Mouse (Mus musculus) limb, embryonic 15.5 days (tissue): ENCODE data around the gene Trim46. TPM values are rescaled to one million over a fixed set of nuclear protein-coding genes. Genes with fewer than 3 reads are reported as not detected.

Source experiments
- ATAC-seq: fragments of 200-750 bp; cut with Nextera tagmentation; 2 replicates; pipeline ENCODE4 v1.8.0; 2017; ENCODE audit warnings: low read depth, moderate TSS enrichment; ENCODE audit not compliant: insufficient number of reproducible peaks, low FRiP score, low TSS enrichment
- H3K27ac ChIP-seq: fragments of 300-500 bp; sonication (generic); 2 replicates; pipeline ENCODE4 v1.5.1; 2015; ENCODE audit warnings: moderate library complexity, mild to moderate bottlenecking, inconsistent platforms
- H3K27me3 ChIP-seq: fragments of 300-500 bp; sonication (generic); 2 replicates; pipeline ENCODE4 v1.6.1; 2015; ENCODE audit warnings: inconsistent platforms
- H3K36me3 ChIP-seq: fragments of 300-500 bp; sonication (generic); 2 replicates; pipeline ENCODE4 v1.6.1; 2015; ENCODE audit warnings: inconsistent platforms
- H3K4me1 ChIP-seq: fragments of 300-500 bp; sonication (generic); 2 replicates; pipeline ENCODE4 v1.6.1; 2015; ENCODE audit warnings: inconsistent platforms
- H3K4me2 ChIP-seq: fragments of 300-500 bp; sonication (generic); 2 replicates; pipeline ENCODE4 v1.6.1; 2015; ENCODE audit warnings: mild to moderate bottlenecking, inconsistent platforms
- H3K4me3 ChIP-seq: fragments of 300-500 bp; sonication (generic); 2 replicates; pipeline ENCODE4 v1.5.1; 2015; ENCODE audit warnings: mild to moderate bottlenecking, inconsistent platforms
- H3K9ac ChIP-seq: fragments of 300-500 bp; sonication (generic); 2 replicates; pipeline ENCODE4 v1.6.1; 2015; ENCODE audit warnings: inconsistent platforms
- H3K9me3 ChIP-seq: fragments of 300-500 bp; sonication (generic); 2 replicates; pipeline ENCODE4 v1.6.1; 2016; ENCODE audit warnings: inconsistent platforms
- WGBS: fragments of 180-500 bp; shearing (Covaris S2); methylation state at CpG from one replicate; pipeline ENCODE4 v1.1.7; 2015; 5-methylcytosine and 5-hydroxymethylcytosine counted together
- polyA plus RNA-seq: library from polyadenylated mRNA; unstranded; fragments of >200 nt; fragmentation: Nextera tagmentation; extraction: Ambion mirVana; gene quantifications from 2 replicates; pipeline ENCODE4 v1.2.1, GENCODE M21; 2015

Trim46 gene
- 4.0 and 4.7 TPM in 2 replicates for polyA plus RNA-seq

DNA sequence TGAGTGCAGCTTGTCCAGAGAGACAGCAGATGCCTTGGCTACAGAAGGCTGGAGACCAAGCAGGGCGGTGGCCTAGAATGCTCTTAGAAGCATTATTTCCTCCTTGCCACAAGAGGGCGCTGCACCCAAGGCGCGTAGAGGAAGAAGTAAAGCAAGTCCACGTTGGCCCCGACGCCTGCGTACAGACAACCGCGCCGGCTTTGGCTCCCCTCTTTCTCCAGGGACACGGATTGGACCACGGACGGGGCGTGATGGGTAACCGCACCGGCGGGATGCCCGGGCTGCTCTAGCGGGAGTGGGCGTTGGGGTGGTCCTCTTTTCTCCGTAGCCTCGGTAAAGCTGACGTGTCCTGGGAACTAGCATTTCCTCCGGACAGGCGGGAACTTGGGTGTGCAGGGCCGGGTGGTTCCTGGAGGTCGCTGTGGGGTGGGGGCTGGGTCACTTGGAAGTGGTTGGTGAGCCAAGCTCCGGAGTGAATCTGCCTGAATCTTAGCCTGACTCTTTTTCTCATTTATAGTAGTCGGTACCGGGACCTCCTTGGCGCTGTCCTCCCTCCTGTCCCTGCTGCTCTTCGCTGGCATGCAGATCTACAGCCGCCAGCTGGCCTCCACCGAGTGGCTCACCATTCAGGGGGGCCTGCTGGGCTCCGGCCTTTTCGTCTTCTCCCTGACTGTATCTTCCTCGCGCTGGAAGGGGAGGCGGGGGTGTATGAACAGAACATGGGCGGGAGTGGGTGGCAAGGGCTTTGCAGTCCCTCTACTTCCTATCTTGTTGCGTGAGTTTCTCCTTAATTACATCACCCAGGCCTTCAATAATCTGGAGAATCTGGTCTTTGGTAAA lies at the start of gene Trim46:
Trim46 (minus strand) TSS at position 49 of the 840 bp plus-strand sequence.
- peak within 1 kb of the TSS; percentile 70 for H3K9ac ChIP-seq
- H3K4me2 ChIP-seq: peak within 1 kb of the TSS; percentile 82
- peaks cover 25% of the 10 kb centered on the region for H3K36me3 ChIP-seq
- WGBS: under 1% methylated on average over 42 of the region's 42 CpGs
- H3K4me3 ChIP-seq: peak within 1 kb of the TSS; percentile 83
- peak within 1 kb of the TSS; percentile 86 for H3K27ac ChIP-seq
- ATAC-seq: peak; percentile 79
- no peaks in the 10 kb centered on the region for H3K9me3 ChIP-seq
- no peaks in the 10 kb centered on the region for H3K27me3 ChIP-seq
- H3K4me1 ChIP-seq: peaks cover 50% of the 10 kb centered on the region

DNA sequence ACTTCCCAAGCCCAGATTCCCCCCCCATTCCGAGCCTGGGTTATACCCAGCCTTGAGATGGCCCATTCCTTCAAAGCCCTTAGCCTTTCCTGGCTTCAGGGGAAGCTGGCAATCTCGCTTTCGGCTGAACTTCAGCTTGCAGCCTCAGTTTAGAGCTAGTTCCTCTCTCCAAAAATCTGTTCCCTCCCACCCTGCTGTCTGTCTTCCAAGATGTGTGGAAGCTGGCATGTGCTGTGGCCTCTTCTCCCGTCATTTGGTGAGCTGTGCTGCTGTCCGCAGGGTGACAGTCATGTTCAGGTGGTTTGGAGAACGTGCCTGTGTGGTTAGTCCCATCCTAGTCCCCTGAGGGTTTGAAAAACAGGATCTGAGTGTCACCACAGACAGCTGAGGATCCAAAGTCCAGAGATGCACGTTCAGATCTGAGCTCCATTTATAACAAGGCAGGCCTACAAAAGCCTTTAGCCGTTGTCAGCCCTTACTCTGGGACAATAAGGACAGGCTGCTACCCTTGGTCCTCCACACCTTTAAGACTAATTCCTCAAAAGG lies 49.6 kb upstream of the Trim46 start:
- no peaks in the 10 kb centered on the region for H3K36me3 ChIP-seq
- H3K4me3 ChIP-seq: no peak overlapping the region
- WGBS: 75% methylated on average over 8 of the region's 8 CpGs
- no peak overlapping the region for H3K9ac ChIP-seq
- H3K4me1 ChIP-seq: peaks cover 20% of the 10 kb centered on the region
- H3K27me3 ChIP-seq: no peaks in the 10 kb centered on the region
- no peaks in the 10 kb centered on the region for H3K9me3 ChIP-seq
- H3K27ac ChIP-seq: no peak overlapping the region
- H3K4me2 ChIP-seq: no peak overlapping the region
- no peak for ATAC-seq

DNA sequence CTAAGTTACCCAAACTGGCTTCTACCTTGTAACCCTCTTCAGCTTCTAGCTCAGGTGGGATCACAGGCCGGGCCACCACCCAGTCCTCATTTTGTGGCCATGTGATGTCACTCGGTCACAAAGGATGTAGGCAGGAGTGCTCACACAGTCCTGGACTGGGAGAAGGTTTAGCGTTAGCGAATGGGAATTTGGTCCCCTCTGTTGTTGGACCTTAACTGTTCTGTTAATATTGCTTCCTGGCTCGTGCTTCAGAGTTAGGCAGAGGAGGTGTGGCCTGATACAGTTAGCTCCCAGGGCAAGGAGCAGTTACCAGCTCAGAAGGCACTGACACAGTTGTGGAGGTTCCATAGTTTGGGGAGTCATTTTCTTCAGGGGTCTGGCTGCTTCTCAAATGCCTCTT lies 48.1 kb upstream of the Trim46 start:
- no peaks in the 10 kb centered on the region for H3K9me3 ChIP-seq
- H3K4me2 ChIP-seq: no peak overlapping the region
- no peak overlapping the region for H3K9ac ChIP-seq
- ATAC-seq: no peak
- peaks cover 10% of the 10 kb centered on the region; the same call in 1 of the 2 replicates for H3K4me1 ChIP-seq
- no peak overlapping the region for H3K4me3 ChIP-seq
- no peak overlapping the region for H3K27ac ChIP-seq
- H3K27me3 ChIP-seq: no peaks in the 10 kb centered on the region
- no peaks in the 10 kb centered on the region for H3K36me3 ChIP-seq
- WGBS: 65% methylated on average over 5 of the region's 5 CpGs

DNA sequence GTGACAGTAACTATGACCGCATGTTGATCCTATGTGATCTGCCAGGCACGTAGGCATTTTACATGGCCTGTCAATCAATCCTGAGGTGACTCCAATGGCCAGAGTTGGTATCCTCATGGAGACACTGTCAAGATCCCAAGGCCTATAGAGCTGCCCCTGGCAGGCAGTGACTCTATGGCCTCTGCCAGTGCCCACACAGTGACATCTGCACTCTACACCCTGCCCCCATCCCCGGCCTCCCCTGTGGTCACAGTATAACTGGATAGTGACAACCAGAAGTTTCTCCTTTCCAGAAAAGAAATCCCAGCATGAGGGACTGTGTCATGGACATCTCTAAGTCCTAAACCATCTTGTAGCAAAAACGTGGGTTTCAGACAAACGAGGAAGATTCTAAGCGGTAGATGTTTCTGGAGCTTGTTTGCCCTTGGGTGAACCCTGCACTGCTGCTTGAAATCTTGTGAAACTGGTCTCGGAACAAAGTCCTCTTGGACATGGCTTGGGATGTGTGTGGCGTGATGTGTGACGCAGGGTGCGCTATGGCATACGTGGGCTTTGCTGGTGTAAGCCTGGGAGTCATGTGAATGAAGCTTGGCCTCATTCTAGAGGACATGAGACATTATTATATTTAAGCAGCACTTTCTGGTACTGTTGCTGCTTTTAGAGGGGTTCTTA lies 47.3 kb upstream of the Trim46 start:
- H3K36me3 ChIP-seq: no peaks in the 10 kb centered on the region
- no peak for ATAC-seq
- H3K4me2 ChIP-seq: no peak overlapping the region
- no peaks in the 10 kb centered on the region for H3K27me3 ChIP-seq
- H3K9me3 ChIP-seq: no peaks in the 10 kb centered on the region
- WGBS: 90% methylated on average over 11 of the region's 11 CpGs
- H3K4me1 ChIP-seq: peaks cover 8% of the 10 kb centered on the region; the same call in 1 of the 2 replicates
- no peak overlapping the region for H3K4me3 ChIP-seq
- H3K27ac ChIP-seq: no peak overlapping the region
- no peak overlapping the region for H3K9ac ChIP-seq

DNA sequence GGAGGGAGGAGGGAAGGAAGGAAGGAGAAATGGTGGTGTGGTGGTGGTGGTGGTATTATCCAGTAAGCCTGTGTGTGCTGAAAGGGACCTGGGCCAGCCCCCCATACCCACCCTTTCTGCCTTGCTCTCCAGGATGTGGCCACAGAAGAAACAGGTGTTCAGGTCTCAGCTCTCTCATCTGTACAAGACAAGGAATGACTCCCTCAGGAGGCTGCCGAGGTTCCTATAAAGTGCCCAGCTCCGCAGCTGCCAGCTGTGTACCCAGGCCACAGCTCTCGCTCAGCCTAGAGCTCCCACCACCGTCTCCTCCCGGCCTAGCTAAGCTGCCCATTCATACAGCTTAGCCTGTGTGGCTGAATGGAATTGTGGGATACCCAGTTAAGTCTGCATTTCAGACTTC lies 46.2 kb upstream of the Trim46 start:
- H3K4me1 ChIP-seq: peaks cover 17% of the 10 kb centered on the region; the same call in 1 of the 2 replicates
- no peak overlapping the region for H3K27ac ChIP-seq
- no peaks in the 10 kb centered on the region for H3K36me3 ChIP-seq
- no peak overlapping the region for H3K9ac ChIP-seq
- WGBS: 43% methylated on average over 5 of the region's 5 CpGs
- ATAC-seq: no peak
- H3K4me2 ChIP-seq: no peak overlapping the region
- H3K9me3 ChIP-seq: no peaks in the 10 kb centered on the region
- H3K27me3 ChIP-seq: no peaks in the 10 kb centered on the region
- H3K4me3 ChIP-seq: no peak overlapping the region

DNA sequence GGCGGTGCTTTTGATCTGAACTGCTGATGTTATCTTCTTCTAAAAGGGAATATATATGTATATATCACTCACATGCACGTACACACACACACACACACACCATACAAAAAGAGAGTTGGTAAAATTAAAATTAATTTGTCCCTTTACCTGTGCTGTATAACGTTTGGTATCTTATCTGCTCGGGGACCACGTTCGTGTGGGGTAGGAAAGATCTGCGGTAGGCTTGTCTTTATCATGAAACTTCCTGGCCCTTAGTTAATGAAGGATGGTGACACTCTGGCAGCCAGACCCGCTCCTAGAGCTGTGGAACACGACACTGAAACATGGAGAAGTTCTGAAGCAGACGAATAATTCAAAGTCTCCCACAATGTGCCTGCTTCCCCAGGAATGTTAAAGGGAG lies 45.8 kb upstream of the Trim46 start:
- no peak overlapping the region for H3K9ac ChIP-seq
- no peaks in the 10 kb centered on the region for H3K36me3 ChIP-seq
- no peak overlapping the region for H3K27ac ChIP-seq
- 55% methylated on average over 10 of the region's 10 CpGs for WGBS
- no peaks in the 10 kb centered on the region for H3K27me3 ChIP-seq
- H3K9me3 ChIP-seq: no peaks in the 10 kb centered on the region
- H3K4me3 ChIP-seq: no peak overlapping the region
- no peak for ATAC-seq
- H3K4me2 ChIP-seq: no peak overlapping the region
- peaks cover 17% of the 10 kb centered on the region; the same call in 1 of the 2 replicates for H3K4me1 ChIP-seq

DNA sequence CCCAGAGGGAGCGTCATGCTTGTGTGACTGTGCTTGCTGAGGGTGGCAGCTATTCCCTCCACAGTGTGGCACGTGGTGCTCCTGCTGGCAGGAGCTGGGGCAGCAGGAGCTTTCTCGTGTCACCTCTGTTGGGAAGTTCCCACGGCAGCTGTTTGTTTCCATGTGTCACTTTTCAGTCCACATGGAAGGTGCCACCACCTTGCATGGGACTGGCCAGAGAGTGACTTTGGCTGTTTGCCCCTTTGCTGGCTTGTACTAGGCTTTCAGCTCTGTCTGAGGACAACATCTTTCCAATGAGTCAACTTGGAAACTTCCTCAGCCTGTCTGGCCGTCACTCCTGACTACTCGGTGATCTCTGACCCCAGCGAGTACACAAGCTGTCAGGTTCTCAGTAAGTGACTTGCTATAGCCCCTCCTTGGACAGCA lies 42.4 kb upstream of the Trim46 start:
- Histone ChIP-seq H3K9ac (no peak overlapping the region), H3K27ac (no peak overlapping the region), H3K36me3 (no peaks in the 10 kb centered on the region), H3K4me3 (no peak overlapping the region), H3K4me2 (no peak overlapping the region), H3K27me3 (no peaks in the 10 kb centered on the region), H3K9me3 (no peaks in the 10 kb centered on the region), H3K4me1 (peaks cover 17% of the 10 kb centered on the region; the same call in 1 of the 2 replicates)
- ATAC-seq: no peak
- WGBS: 47% methylated on average over 7 of the region's 7 CpGs

DNA sequence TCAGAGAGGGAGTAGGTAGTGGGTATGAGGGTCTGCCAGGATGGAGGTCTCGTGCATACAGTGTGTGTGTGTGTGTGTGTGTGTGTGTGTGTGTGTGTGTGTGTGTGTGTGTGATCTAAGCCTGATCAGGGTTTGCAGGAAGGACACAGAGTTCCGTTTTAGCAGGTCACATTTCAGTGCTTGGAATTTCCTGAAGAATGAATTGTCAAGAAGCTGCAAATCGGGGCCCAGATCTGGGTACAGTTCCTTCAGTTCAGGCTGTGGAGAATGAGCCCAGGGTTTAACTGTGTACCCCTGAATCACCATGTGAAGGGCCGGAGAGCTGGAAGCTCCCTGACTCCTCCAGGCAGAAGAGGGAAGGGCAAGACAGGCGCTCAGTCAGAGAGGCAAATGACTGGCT lies 41.2 kb upstream of the Trim46 start:
- Histone ChIP-seq H3K27me3 (no peaks in the 10 kb centered on the region), H3K27ac (0 out of 2 replicates have a peak overlapping the region, but pooled peaks have one; percentile 11), H3K4me3 (no peak overlapping the region), H3K9me3 (no peaks in the 10 kb centered on the region), H3K4me2 (no peak overlapping the region), H3K9ac (no peak overlapping the region), H3K36me3 (no peaks in the 10 kb centered on the region), H3K4me1 (peaks cover 19% of the 10 kb centered on the region; the same call in 1 of the 2 replicates)
- 37% methylated on average over 5 of the region's 5 CpGs for WGBS
- no peak for ATAC-seq

DNA sequence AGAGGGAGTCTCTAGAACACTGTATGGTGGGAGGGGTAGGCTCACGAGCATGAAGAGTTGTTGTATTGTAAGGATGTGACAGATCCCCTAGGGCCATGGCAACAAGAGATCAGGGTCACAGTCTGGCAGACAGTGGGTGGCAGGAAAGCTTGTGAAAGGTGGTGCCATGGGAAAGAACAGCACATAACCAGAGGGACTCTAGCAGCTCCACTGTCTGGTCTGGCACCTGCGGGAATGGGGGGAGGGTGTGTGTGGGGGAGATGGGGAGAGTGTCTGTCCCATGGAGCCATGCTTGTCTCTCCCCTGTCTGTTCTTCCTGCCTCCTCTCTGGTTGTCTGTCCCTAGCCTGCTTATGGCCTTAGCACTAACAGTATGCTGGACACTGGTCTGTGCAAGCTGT lies 39.4 kb upstream of the Trim46 start:
- no peak overlapping the region for H3K27ac ChIP-seq
- H3K4me1 ChIP-seq: peaks cover 28% of the 10 kb centered on the region
- ATAC-seq: no peak
- no peaks in the 10 kb centered on the region for H3K36me3 ChIP-seq
- WGBS: 43% methylated on average over 2 of the region's 2 CpGs
- no peaks in the 10 kb centered on the region for H3K9me3 ChIP-seq
- no peak overlapping the region for H3K4me2 ChIP-seq
- no peaks in the 10 kb centered on the region for H3K27me3 ChIP-seq
- H3K4me3 ChIP-seq: no peak overlapping the region
- H3K9ac ChIP-seq: no peak overlapping the region

DNA sequence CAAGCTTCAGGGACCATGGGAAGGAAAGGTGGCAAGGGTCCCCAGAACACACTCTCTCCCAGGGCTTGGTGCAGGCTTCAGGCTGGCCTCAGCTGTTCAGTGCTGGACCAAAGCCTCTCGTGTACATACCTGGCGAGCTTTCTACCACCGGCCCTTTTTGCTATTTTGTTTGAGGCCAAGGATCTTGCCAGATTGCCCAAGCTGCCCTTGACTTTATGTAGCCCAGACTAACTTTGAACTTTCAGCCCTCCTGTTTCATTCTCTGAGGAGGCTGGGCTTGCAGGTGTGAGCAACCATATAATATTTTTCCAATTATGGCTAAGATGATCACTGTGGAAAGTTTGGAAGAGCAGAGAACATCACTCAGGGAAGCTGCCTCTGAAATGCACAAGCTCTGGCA lies 38.2 kb upstream of the Trim46 start:
- H3K4me2 ChIP-seq: no peak overlapping the region
- WGBS: 78% methylated on average over 3 of the region's 3 CpGs

DNA sequence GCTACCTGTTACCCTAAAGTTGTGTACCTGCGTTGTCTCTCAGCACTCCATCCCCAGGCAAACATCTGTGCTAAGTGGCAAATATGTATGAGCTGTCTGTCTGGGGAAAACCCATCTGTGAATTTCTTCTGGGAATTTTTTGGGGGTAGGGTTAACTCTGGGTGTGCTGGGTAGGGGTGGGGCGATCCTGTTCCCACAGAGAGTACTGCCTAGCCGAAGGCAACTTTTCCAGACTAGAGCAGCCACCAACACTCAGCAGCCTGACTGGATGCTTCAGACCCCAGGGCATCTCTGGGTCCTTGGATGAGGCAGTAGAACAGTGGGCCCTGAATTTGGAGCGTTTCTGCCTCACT lies 36.2 kb upstream of the Trim46 start:
- no peak overlapping the region for H3K4me2 ChIP-seq
- no peak overlapping the region for H3K4me3 ChIP-seq
- no peaks in the 10 kb centered on the region for H3K36me3 ChIP-seq
- peaks cover 50% of the 10 kb centered on the region for H3K4me1 ChIP-seq
- H3K27ac ChIP-seq: no peak overlapping the region; the same call in 1 of the 2 replicates
- WGBS: 14% methylated on average over 4 of the region's 4 CpGs
- no peaks in the 10 kb centered on the region for H3K27me3 ChIP-seq
- H3K9me3 ChIP-seq: no peaks in the 10 kb centered on the region
- no peak overlapping the region for H3K9ac ChIP-seq
- ATAC-seq: no peak

More for the DNA sequence above, 38.2 kb upstream of the Trim46 start:
- Histone ChIP-seq H3K36me3 (no peaks in the 10 kb centered on the region), H3K27ac (no peak overlapping the region), H3K9ac (no peak overlapping the region), H3K27me3 (no peaks in the 10 kb centered on the region), H3K4me1 (peaks cover 39% of the 10 kb centered on the region), H3K4me3 (no peak overlapping the region), H3K9me3 (no peaks in the 10 kb centered on the region)
- ATAC-seq: no peak
